Mouse (Mus musculus): ENCODE data around the gene Gna14. TPM values are rescaled to one million over a fixed set of nuclear protein-coding genes. Genes with fewer than 3 reads are reported as not detected.

Gna14 gene
- polyA plus RNA-seq, 1 experiment from 2014 or later, result 14.0 TPM

GRCm38 (mm10) chr19:16558570-16558969 lies 123.0 kb downstream of the Gna14 start:
- Histone ChIP-seq H3K36me3 (ENCODE audit: insufficient read depth, low read length) (no peaks in the 10 kb centered on the region), H3K9ac (replicated peaks; ENCODE audit: low read length) (no peak overlapping the region), H3K27ac (ENCODE audit: low read length) (no peak overlapping the region), H3K9me3 (ENCODE audit: low read length) (peaks cover 3% of the 10 kb centered on the region; the same call in 1 of the 2 replicates), H3K4me1 (ENCODE audit: insufficient read depth, low read length) (peaks cover 7% of the 10 kb centered on the region), H3K4me2 (replicated peaks; ENCODE audit: low read depth, low read length) (no peak overlapping the region), H3K4me3 (ENCODE audit: low read length) (no peak overlapping the region), H3K27me3 (ENCODE audit: insufficient read depth, low read length) (no peaks in the 10 kb centered on the region)
- ATAC-seq (ENCODE audit: low FRiP score, low TSS enrichment), result peak; percentile 50; the same call in 1 of the 2 replicates
- WGBS, result 47% methylated on average over 2 of the region's 2 CpGs

GRCm38 (mm10) chr19:16559243-16559896 lies 123.8 kb downstream of the Gna14 start:
- H3K27ac ChIP-seq (ENCODE audit: low read length), result 0 out of 2 replicates have a peak overlapping the region, but pooled peaks have one; percentile 4
- H3K4me3 ChIP-seq (ENCODE audit: low read length), result no peak overlapping the region
- peaks cover 7% of the 10 kb centered on the region for H3K4me1 ChIP-seq (ENCODE audit: insufficient read depth, low read length)
- H3K27me3 ChIP-seq (ENCODE audit: insufficient read depth, low read length), result no peaks in the 10 kb centered on the region
- no peak overlapping the region for H3K9ac ChIP-seq (replicated peaks; ENCODE audit: low read length)
- 57% methylated on average over 9 of the region's 9 CpGs for WGBS
- ATAC-seq (ENCODE audit: low FRiP score, low TSS enrichment), result no peak
- no peak overlapping the region for H3K4me2 ChIP-seq (replicated peaks; ENCODE audit: low read depth, low read length)
- no peaks in the 10 kb centered on the region for H3K36me3 ChIP-seq (ENCODE audit: insufficient read depth, low read length)
- peaks cover 3% of the 10 kb centered on the region; the same call in 1 of the 2 replicates for H3K9me3 ChIP-seq (ENCODE audit: low read length)

GRCm38 (mm10) chr19:16562676-16563075 lies 127.1 kb downstream of the Gna14 start:
- Histone ChIP-seq H3K27me3 (ENCODE audit: insufficient read depth, low read length) (no peaks in the 10 kb centered on the region), H3K36me3 (ENCODE audit: insufficient read depth, low read length) (no peaks in the 10 kb centered on the region), H3K27ac (ENCODE audit: low read length) (no peak overlapping the region), H3K4me3 (ENCODE audit: low read length) (no peak overlapping the region), H3K9me3 (ENCODE audit: low read length) (peaks cover 3% of the 10 kb centered on the region; the same call in 1 of the 2 replicates), H3K4me1 (ENCODE audit: insufficient read depth, low read length) (peaks cover 4% of the 10 kb centered on the region), H3K9ac (replicated peaks; ENCODE audit: low read length) (no peak overlapping the region), H3K4me2 (replicated peaks; ENCODE audit: low read depth, low read length) (no peak overlapping the region)
- ATAC-seq (ENCODE audit: low FRiP score, low TSS enrichment), result no peak
- WGBS, result 68% methylated on average over 6 of the region's 6 CpGs

- 84% methylated on average over 6 of the region's 6 CpGs for WGBS
- no peak overlapping the region for H3K4me2 ChIP-seq (replicated peaks; ENCODE audit: low read depth, low read length)
- no peaks in the 10 kb centered on the region for H3K36me3 ChIP-seq (ENCODE audit: insufficient read depth, low read length)
- no peaks in the 10 kb centered on the region for H3K4me1 ChIP-seq (ENCODE audit: insufficient read depth, low read length)
- H3K27me3 ChIP-seq (ENCODE audit: insufficient read depth, low read length), result no peaks in the 10 kb centered on the region
- H3K9ac ChIP-seq (replicated peaks; ENCODE audit: low read length), result no peak overlapping the region
- no peak overlapping the region for H3K27ac ChIP-seq (ENCODE audit: low read length)
- H3K4me3 ChIP-seq (ENCODE audit: low read length), result no peak overlapping the region
- H3K9me3 ChIP-seq (ENCODE audit: low read length), result no peaks in the 10 kb centered on the region
- ATAC-seq (ENCODE audit: low FRiP score, low TSS enrichment), result no peak
These were observed 141.2 kb downstream of the Gna14 start for GRCm38 (mm10) chr19:16576790-16577189.

GRCm38 (mm10) chr19:16579656-16580260 lies 144.2 kb downstream of the Gna14 start:
- Histone ChIP-seq H3K27me3 (ENCODE audit: insufficient read depth, low read length) (no peaks in the 10 kb centered on the region), H3K4me2 (replicated peaks; ENCODE audit: low read depth, low read length) (no peak overlapping the region), H3K9me3 (ENCODE audit: low read length) (no peaks in the 10 kb centered on the region), H3K36me3 (ENCODE audit: insufficient read depth, low read length) (no peaks in the 10 kb centered on the region), H3K4me1 (ENCODE audit: insufficient read depth, low read length) (no peaks in the 10 kb centered on the region), H3K4me3 (ENCODE audit: low read length) (no peak overlapping the region), H3K27ac (ENCODE audit: low read length) (no peak overlapping the region), H3K9ac (replicated peaks; ENCODE audit: low read length) (no peak overlapping the region)
- no peak for ATAC-seq (ENCODE audit: low FRiP score, low TSS enrichment)
- 60% methylated on average over 7 of the region's 7 CpGs for WGBS

GRCm38 (mm10) chr19:16580501-16580900 lies 144.9 kb downstream of the Gna14 start:
- H3K27me3 ChIP-seq (ENCODE audit: insufficient read depth, low read length), result no peaks in the 10 kb centered on the region
- H3K36me3 ChIP-seq (ENCODE audit: insufficient read depth, low read length), result no peaks in the 10 kb centered on the region
- 88% methylated on average over 8 of the region's 8 CpGs for WGBS
- no peaks in the 10 kb centered on the region for H3K9me3 ChIP-seq (ENCODE audit: low read length)
- H3K4me2 ChIP-seq (replicated peaks; ENCODE audit: low read depth, low read length), result no peak overlapping the region
- no peak overlapping the region for H3K4me3 ChIP-seq (ENCODE audit: low read length)
- no peak overlapping the region for H3K27ac ChIP-seq (ENCODE audit: low read length)
- no peak for ATAC-seq (ENCODE audit: low FRiP score, low TSS enrichment)
- H3K4me1 ChIP-seq (ENCODE audit: insufficient read depth, low read length), result no peaks in the 10 kb centered on the region
- no peak overlapping the region for H3K9ac ChIP-seq (replicated peaks; ENCODE audit: low read length)

GRCm38 (mm10) chr19:16584546-16584945 lies 149.0 kb downstream of the Gna14 start:
- no peaks in the 10 kb centered on the region for H3K4me1 ChIP-seq (ENCODE audit: insufficient read depth, low read length)
- H3K9ac ChIP-seq (replicated peaks; ENCODE audit: low read length), result no peak overlapping the region
- H3K27me3 ChIP-seq (ENCODE audit: insufficient read depth, low read length), result no peaks in the 10 kb centered on the region
- no peak overlapping the region for H3K4me3 ChIP-seq (ENCODE audit: low read length)
- H3K27ac ChIP-seq (ENCODE audit: low read length), result no peak overlapping the region
- H3K36me3 ChIP-seq (ENCODE audit: insufficient read depth, low read length), result no peaks in the 10 kb centered on the region
- H3K9me3 ChIP-seq (ENCODE audit: low read length), result no peaks in the 10 kb centered on the region
- ATAC-seq (ENCODE audit: low FRiP score, low TSS enrichment), result no peak
- H3K4me2 ChIP-seq (replicated peaks; ENCODE audit: low read depth, low read length), result no peak overlapping the region
- 89% methylated on average over 7 of the region's 7 CpGs for WGBS

- Histone ChIP-seq H3K27me3 (ENCODE audit: insufficient read depth, low read length) (no peaks in the 10 kb centered on the region), H3K9ac (replicated peaks; ENCODE audit: low read length) (no peak overlapping the region), H3K9me3 (ENCODE audit: low read length) (no peaks in the 10 kb centered on the region), H3K27ac (ENCODE audit: low read length) (no peak overlapping the region), H3K4me1 (ENCODE audit: insufficient read depth, low read length) (no peaks in the 10 kb centered on the region), H3K36me3 (ENCODE audit: insufficient read depth, low read length) (no peaks in the 10 kb centered on the region), H3K4me2 (replicated peaks; ENCODE audit: low read depth, low read length) (no peak overlapping the region), H3K4me3 (ENCODE audit: low read length) (no peak overlapping the region)
- 3% methylated on average over 3 of the region's 3 CpGs for WGBS
- no peak for ATAC-seq (ENCODE audit: low FRiP score, low TSS enrichment)
These were observed 149.8 kb downstream of the Gna14 start for GRCm38 (mm10) chr19:16585379-16585778.

- 84% methylated on average over 7 of the region's 7 CpGs for WGBS
- H3K36me3 ChIP-seq (ENCODE audit: insufficient read depth, low read length), result no peaks in the 10 kb centered on the region
These were observed 157.9 kb downstream of the Gna14 start for GRCm38 (mm10) chr19:16593256-16593974.

GRCm38 (mm10) chr19:16593975-16594317 lies 158.4 kb downstream of the Gna14 start:
- H3K36me3 ChIP-seq (ENCODE audit: insufficient read depth, low read length), result no peaks in the 10 kb centered on the region
- H3K9ac ChIP-seq (replicated peaks; ENCODE audit: low read length), result no peak overlapping the region
- no peaks in the 10 kb centered on the region for H3K9me3 ChIP-seq (ENCODE audit: low read length)
- no peak for ATAC-seq (ENCODE audit: low FRiP score, low TSS enrichment)
- no peak overlapping the region for H3K4me3 ChIP-seq (ENCODE audit: low read length)
- H3K4me2 ChIP-seq (replicated peaks; ENCODE audit: low read depth, low read length), result no peak overlapping the region
- H3K27me3 ChIP-seq (ENCODE audit: insufficient read depth, low read length), result no peaks in the 10 kb centered on the region
- H3K27ac ChIP-seq (ENCODE audit: low read length), result no peak overlapping the region
- peaks cover 7% of the 10 kb centered on the region for H3K4me1 ChIP-seq (ENCODE audit: insufficient read depth, low read length)

More at GRCm38 (mm10) chr19:16593256-16593974, 157.9 kb downstream of the Gna14 start:
- no peak overlapping the region for H3K4me3 ChIP-seq (ENCODE audit: low read length)
- H3K9ac ChIP-seq (replicated peaks; ENCODE audit: low read length), result no peak overlapping the region
- H3K27me3 ChIP-seq (ENCODE audit: insufficient read depth, low read length), result no peaks in the 10 kb centered on the region
- H3K4me2 ChIP-seq (replicated peaks; ENCODE audit: low read depth, low read length), result no peak overlapping the region
- H3K9me3 ChIP-seq (ENCODE audit: low read length), result no peaks in the 10 kb centered on the region
- H3K4me1 ChIP-seq (ENCODE audit: insufficient read depth, low read length), result peaks cover 1% of the 10 kb centered on the region
- H3K27ac ChIP-seq (ENCODE audit: low read length), result no peak overlapping the region
- ATAC-seq (ENCODE audit: low FRiP score, low TSS enrichment), result no peak

Measured in kidney, embryonic 16.5 days (tissue).